Mouse (Mus musculus): ENCODE data around the gene Misp.

DNA sequence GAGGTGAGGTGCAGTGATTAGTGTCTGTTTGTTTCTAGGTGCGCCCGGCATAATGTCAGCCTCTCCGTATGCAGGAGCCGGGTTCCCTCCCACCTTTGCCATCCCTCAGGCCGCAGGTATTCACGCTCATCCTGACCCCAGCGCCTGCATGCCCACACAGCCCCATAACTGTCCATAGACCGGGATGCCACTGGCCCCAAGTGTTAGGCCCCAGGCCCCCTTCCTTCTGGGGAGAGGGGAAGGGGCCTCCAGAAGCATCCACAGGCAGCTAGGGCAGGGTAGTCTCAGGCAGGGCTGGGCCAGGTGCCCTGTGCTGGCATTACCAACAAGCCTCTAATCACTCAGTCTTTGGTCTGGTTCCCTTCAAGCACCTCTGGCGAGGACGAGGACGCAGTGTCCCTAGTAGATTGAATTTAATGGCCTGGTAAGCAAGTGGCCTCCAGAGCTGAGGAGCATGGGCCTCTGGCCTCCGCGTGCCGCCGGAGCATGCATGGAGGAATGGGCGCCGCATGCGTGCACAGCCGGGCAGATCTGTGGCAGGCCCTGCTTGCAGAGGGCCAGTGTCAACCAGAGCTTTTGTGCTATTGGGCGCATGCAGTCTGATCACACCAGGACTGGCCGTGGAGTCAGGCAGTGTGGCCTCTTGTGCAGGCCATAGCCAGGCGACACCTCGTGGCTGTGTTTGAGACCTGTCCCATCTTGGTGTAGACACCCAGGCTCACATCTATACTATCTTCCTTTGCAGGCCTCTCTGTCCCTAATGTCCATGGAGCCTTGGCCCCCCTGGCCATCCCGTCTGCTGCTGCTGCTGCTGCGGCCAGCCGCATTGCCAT is 39.5 kb downstream of the Misp start:
- TF ChIP-seq CTCF (IDR thresholded peaks at IDR 0.05; ENCODE audit: borderline replicate concordance, extremely low read depth, insufficient read depth, insufficient read length) (no peak), POLR2A (IDR thresholded peaks at IDR 0.05; ENCODE audit: borderline replicate concordance, extremely low read depth, insufficient read depth, insufficient read length, poor library complexity, severe bottlenecking) (no peak)

All from brain, embryonic 14.5 days (tissue).